Mouse (Mus musculus) gastrocnemius, postnatal 10 days (tissue): Measurements from ENCODE around the gene Tmem30b. TPM values are rescaled to one million over a fixed set of nuclear protein-coding genes. Genes with fewer than 3 reads are reported as not detected.

Experiments
- DNase-seq: peaks from one replicate; pipeline ENCODE4 v3.0.0; 2021; ENCODE audit warnings: mixed read lengths
- total RNA-seq, 2 experiments: library from RNA; stranded (reverse); gene quantifications; 2 replicates each; pipeline ENCODE4 v1.2.3; 2021

The Tmem30b gene
- total RNA-seq, 2 experiments from 2014 or later: 1.2 to 1.4 TPM

- peak; percentile 87 for DNase-seq
These were observed 29.0 kb downstream of the Tmem30b start for GRCm38 (mm10) chr12:73517022-73517709.

- no peak for DNase-seq
These were observed 29.7 kb downstream of the Tmem30b start for GRCm38 (mm10) chr12:73516516-73516915.

DNA sequence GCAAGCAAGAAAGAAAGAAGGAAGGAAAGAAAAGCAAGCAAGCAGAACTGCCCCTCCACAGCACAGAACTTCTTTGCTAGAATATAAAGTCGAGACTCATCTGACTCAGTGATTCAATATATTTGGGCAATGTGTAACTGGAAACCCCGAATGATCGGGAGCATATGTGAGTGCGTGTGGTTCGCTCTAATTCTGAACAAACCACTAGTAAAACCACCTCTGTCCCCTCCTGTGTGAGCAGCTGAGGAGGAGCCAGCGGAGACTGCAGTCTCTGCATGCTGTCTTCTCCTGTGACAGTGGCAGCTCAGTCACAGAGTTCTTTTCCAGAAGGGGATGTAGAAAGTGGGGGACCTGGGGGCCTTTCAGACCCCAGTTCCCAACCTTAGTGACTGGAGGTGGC is 31.5 kb downstream of the Tmem30b start:
- DNase-seq: no peak

- no peak for DNase-seq
These were observed 32.2 kb downstream of the Tmem30b start for GRCm38 (mm10) chr12:73513958-73514357.

- DNase-seq: no peak
These were observed 34.6 kb downstream of the Tmem30b start for GRCm38 (mm10) chr12:73511467-73512047.

DNA sequence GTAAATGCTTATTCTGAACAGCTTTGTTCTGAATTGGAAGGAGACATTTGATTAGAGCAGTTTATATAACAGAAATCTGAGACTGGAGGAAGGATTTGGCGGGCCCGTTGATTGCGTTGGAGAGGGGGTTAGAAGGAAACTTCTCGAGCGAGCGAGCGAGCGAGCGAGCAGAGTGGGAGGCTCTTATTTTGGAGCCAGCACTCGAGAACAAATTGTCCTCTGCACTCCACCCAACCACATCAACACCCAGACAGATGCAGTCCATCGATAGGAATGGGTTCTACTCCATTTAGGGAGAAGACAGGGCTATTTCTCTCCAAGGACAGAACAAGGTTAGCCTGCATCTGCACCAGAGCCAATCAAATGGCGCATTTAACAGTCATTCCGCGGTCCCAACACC is 39.1 kb downstream of the Tmem30b start:
- peak; percentile 54 for DNase-seq

DNA sequence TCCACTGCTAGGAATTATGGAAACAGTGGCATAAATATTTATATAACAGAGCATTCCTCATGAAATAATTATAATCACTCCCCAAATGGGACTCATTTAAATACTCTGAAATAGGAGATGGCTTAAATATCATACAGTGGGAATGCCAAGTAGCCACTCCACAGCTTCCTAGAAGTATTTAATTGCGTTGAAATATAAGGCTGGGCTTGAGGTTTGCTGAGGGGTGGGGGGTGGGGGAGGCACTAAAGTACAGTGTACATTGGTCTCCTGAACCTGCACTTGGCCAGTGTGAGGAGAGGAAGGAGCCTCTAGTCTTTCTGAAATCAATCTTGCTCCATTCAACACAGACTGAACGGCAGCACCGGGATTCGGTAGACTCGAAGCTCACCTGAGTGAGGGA is 39.5 kb downstream of the Tmem30b start:
- no peak for DNase-seq

GRCm38 (mm10) chr12:73500689-73501326 is 45.4 kb downstream of the Tmem30b start:
- no peak for DNase-seq

DNA sequence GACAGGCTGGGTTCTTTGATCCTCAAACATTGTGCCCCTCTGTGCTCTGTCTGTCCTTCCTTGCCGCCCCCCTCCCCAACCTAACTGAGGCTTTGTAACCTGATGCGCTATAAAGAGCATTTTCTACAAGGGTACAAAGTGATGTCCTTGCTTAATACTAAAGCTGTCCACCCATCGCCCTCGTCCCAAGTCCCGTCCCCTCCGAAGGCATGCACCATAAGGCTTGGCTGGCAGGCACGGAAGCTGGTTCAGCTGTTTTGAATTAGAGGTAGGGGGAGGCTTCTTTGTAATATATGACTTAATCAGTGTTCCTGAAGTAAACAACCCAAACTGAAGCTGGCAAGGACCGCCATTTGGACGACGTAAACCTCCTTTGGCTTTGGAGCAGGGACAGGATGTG is 51.0 kb downstream of the Tmem30b start:
- no peak for DNase-seq

DNA sequence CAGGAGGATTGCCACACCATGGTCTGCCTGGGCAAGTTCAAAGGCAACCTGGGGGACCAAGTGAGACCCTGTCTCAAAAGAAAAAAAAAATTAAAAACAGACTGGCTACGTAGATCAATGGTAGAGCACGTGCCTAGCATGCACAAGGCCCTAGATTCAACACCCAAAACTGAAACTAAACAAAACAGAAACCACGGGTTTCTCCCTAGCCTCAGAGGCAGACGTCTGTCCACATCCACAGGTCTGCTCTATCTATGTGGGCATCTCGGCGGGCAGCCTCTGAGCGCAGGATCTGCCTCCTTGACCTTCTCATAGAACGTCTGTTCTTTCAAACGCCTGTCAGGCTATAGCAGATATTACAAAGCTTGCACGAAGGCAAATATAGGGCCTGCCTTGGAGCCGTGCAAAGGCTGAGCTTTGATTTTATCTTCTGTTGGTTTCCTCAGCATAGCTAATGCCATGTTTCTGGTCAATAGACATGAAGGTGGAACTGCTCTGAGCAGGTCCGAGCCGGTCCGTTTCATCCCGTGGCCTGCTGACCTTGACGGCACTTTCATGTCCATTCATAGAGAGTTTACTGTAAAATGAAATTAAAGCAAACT is 52.2 kb downstream of the Tmem30b start:
- no peak for DNase-seq

Other genes with a start within 250 kb of the Tmem30b start
- 10 to 100 TPM; 10.8 to 13.0 TPM for gene Prkch, start 38.4 kb upstream of the Tmem30b start, total RNA-seq